Mouse (Mus musculus) heart, postnatal 0 days (tissue): ENCODE results near the gene Tbc1d5.

ENCODE experiments used
- CTCF ChIP-seq: IDR thresholded peaks from 2 replicates; pipeline ENCODE4 v1.5.1; 2016; ENCODE audit warnings: antibody characterized with exemption, control low read depth, low read depth
- EP300 ChIP-seq: IDR thresholded peaks from 2 replicates; pipeline ENCODE4 v1.6.1; 2016; ENCODE audit warnings: antibody characterized with exemption, low read depth

DNA sequence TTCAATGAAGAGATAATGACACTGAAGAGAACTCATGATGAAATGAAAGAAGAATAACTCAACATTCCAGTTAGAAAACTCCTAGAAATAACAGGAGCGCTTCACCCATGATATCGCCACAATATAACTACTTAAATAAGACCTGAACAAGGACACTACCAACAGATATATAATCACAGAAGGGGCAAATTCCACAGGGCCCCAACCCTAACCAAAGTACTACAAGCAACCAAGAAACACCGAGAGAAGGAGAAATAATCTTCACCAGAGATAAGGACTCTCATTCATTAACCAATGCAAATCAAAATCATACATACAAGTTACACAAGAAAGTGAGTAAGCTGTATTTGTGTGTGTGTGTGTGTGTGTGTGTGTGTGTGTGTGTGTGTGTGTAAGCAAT lies 7.6 kb downstream of the Tbc1d5 start:
- TF ChIP-seq CTCF (no peak), EP300 (no peak)
